Mouse (Mus musculus): ENCODE results near the gene Mtif2.
A peak's percentile ranks its signal among the peaks of the same experiment; 100 is the strongest.
"Not testable (repeated sequence)": the region's sequence is repeated elsewhere in the genome, so short reads cannot be mapped to it uniquely, and the experiment has no call there.

Mtif2 gene

GRCm38 (mm10) chr11:29525988-29526794, at the start of gene Mtif2:
Gene Mtif2 (plus strand): TSS chr11:29526408.
- DNase-seq (ENCODE audit: low read depth, low spot score): peak; percentile 96

GRCm38 (mm10) chr11:29493135-29493534, 33.1 kb upstream of the Mtif2 start:
- DNase-seq (ENCODE audit: low read depth, low spot score): peak; percentile 12

GRCm38 (mm10) chr11:29496962-29497361, 29.2 kb upstream of the Mtif2 start:
- DNase-seq (ENCODE audit: low read depth, low spot score): no peak

GRCm38 (mm10) chr11:29503948-29504893, 22.0 kb upstream of the Mtif2 start:
- no peak for DNase-seq (ENCODE audit: low read depth, low spot score)

- DNase-seq (ENCODE audit: low read depth, low spot score): no peak
Observed at GRCm38 (mm10) chr11:29504899-29505625, 21.1 kb upstream of the Mtif2 start.

- no peak for DNase-seq (ENCODE audit: low read depth, low spot score)
Observed at GRCm38 (mm10) chr11:29509421-29509820, 16.8 kb upstream of the Mtif2 start.

GRCm38 (mm10) chr11:29512818-29513535, 13.2 kb upstream of the Mtif2 start:
- DNase-seq (ENCODE audit: low read depth, low spot score): no peak

GRCm38 (mm10) chr11:29514325-29514681, 11.9 kb upstream of the Mtif2 start:
- DNase-seq (ENCODE audit: low read depth, low spot score): peak; percentile 10

GRCm38 (mm10) chr11:29514682-29515412, 11.4 kb upstream of the Mtif2 start, which contains the start of gene Prorsd1:
Gene Prorsd1 (minus strand): TSS chr11:29515033.
- peak; percentile 98 for DNase-seq (ENCODE audit: low read depth, low spot score)

GRCm38 (mm10) chr11:29538201-29538600, 12.0 kb downstream of the Mtif2 start:
- no peak for DNase-seq (ENCODE audit: low read depth, low spot score)

- DNase-seq (ENCODE audit: low read depth, low spot score): no peak
Observed at GRCm38 (mm10) chr11:29544225-29544945, 18.2 kb downstream of the Mtif2 start.

- DNase-seq (ENCODE audit: low read depth, low spot score): not testable (repeated sequence)
Observed at GRCm38 (mm10) chr11:29545150-29545752, 19.0 kb downstream of the Mtif2 start.

- peak; percentile 51 for DNase-seq (ENCODE audit: low read depth, low spot score)
Observed at GRCm38 (mm10) chr11:29546297-29546696, 20.1 kb downstream of the Mtif2 start.

- no peak for DNase-seq (ENCODE audit: low read depth, low spot score)
Observed at GRCm38 (mm10) chr11:29546762-29547161, 20.6 kb downstream of the Mtif2 start.

- DNase-seq (ENCODE audit: low read depth, low spot score): no peak
Observed at GRCm38 (mm10) chr11:29547249-29547751, 21.1 kb downstream of the Mtif2 start.

GRCm38 (mm10) chr11:29547752-29548503, 21.7 kb downstream of the Mtif2 start, which contains the start of the genes Clhc1 and Rps27a:
Gene Clhc1 (plus strand): TSS chr11:29547950.
Gene Rps27a (minus strand): TSS chr11:29548109.
- DNase-seq (ENCODE audit: low read depth, low spot score): peak; percentile 93

- no peak for DNase-seq (ENCODE audit: low read depth, low spot score)
Observed at GRCm38 (mm10) chr11:29548504-29549424, 22.6 kb downstream of the Mtif2 start.
